27 mouse cellular contexts compared by ENCODE assay signal in genomic region chr2:121761281-121761795, GRCm38 (mm10). TPM values are rescaled to one million over a fixed set of nuclear protein-coding genes. Genes with fewer than 3 reads are reported as not detected.
DNase-seq lines count a peak whose midpoint lies in the region; ATAC-seq lines count a peak whose summit lies in the region.
"Had no signal": no experiment of that assay in that cellular context is flagged by ENCODE, and none has a peak within 500 bp of the region (broad histone marks: within the 10 kb centered on the region; RNA-seq: fewer than 3 reads in every experiment).

No protein-coding gene starts in this region.

- no peak overlapping the region for H3K27ac ChIP-seq in forebrain, embryonic 16.5 days (ENCODE audit: low read length)
- H3K27ac ChIP-seq: embryonic facial prominence, embryonic 10.5 days; embryonic facial prominence, embryonic 13.5 days; forebrain, embryonic 10.5 days; heart, adult 2 months; heart, embryonic 10.5 days; heart, embryonic 13.5 days; hindbrain, embryonic 12.5 days; hindbrain, embryonic 15.5 days had no signal

- 92% methylated on average over 11 of the region's 11 CpGs for WGBS in forebrain, embryonic 16.5 days

- H3K27me3 ChIP-seq in forebrain, embryonic 16.5 days (replicated peaks; ENCODE audit: control insufficient read depth, insufficient read depth, low read length), result no peaks in the 10 kb centered on the region
- H3K27me3 ChIP-seq: embryonic facial prominence, embryonic 13.5 days; heart, embryonic 13.5 days; hindbrain, embryonic 12.5 days; hindbrain, embryonic 15.5 days had no signal

- H3K9ac ChIP-seq in forebrain, embryonic 16.5 days (replicated peaks; ENCODE audit: low read depth, low read length), result no peak overlapping the region
- H3K9ac ChIP-seq: embryonic facial prominence, embryonic 13.5 days; heart, embryonic 13.5 days; hindbrain, embryonic 12.5 days; hindbrain, embryonic 15.5 days had no signal

- DNase-seq in ovary, adult 18-20 months (ENCODE audit: low spot score), result peak; percentile 65
- DNase-seq in ovary, postnatal 10 days (ENCODE audit: low spot score), result no peak
- peak; percentile 21 for DNase-seq in R1 (ENCODE audit: low read depth, low spot score)
- peak; percentile 80 for DNase-seq in adrenal gland, adult 2 months
- peak; percentile 69 for DNase-seq in adrenal gland, postnatal 14 days
- no peak for DNase-seq in T-cell, adult 2 months (ENCODE audit: low spot score)
- DNase-seq: cerebellum, adult 11-12 months; cerebellum, adult 8-10 months; cerebellum, postnatal 10 days; cerebellum, postnatal 36 days; embryo, embryonic 11 days; gastrocnemius, postnatal 36 days had no signal

- no peak for ATAC-seq in erythroblast, adult 5-6 weeks (replicated peaks; ENCODE audit: low FRiP score, poor library complexity, severe bottlenecking)
- no peak for ATAC-seq in forebrain, embryonic 16.5 days
- ATAC-seq: CD4-positive, CD25-positive, alpha-beta regulatory T cell, adult 4 months; forebrain, embryonic 14.5 days; intestine, postnatal 0 days had no signal

- H3K4me3 ChIP-seq in forebrain, embryonic 16.5 days (replicated peaks; ENCODE audit: low read length), result no peak overlapping the region
- H3K4me3 ChIP-seq: embryonic facial prominence, embryonic 10.5 days; embryonic facial prominence, embryonic 13.5 days; forebrain, embryonic 10.5 days; heart, adult 2 months; heart, embryonic 10.5 days; heart, embryonic 13.5 days; hindbrain, embryonic 12.5 days; hindbrain, embryonic 15.5 days had no signal

- no peaks in the 10 kb centered on the region for H3K4me1 ChIP-seq in forebrain, embryonic 16.5 days (replicated peaks; ENCODE audit: control insufficient read depth, insufficient read depth, low read length)
- H3K4me1 ChIP-seq: embryonic facial prominence, embryonic 10.5 days; embryonic facial prominence, embryonic 13.5 days; heart, embryonic 10.5 days; heart, embryonic 13.5 days; hindbrain, embryonic 12.5 days; hindbrain, embryonic 15.5 days had no signal

- H3K36me3 ChIP-seq in forebrain, embryonic 16.5 days (ENCODE audit: control insufficient read depth, insufficient read depth), result no peaks in the 10 kb centered on the region
- H3K36me3 ChIP-seq: embryonic facial prominence, embryonic 10.5 days; embryonic facial prominence, embryonic 13.5 days; forebrain, embryonic 10.5 days; heart, embryonic 10.5 days; heart, embryonic 13.5 days; hindbrain, embryonic 12.5 days; hindbrain, embryonic 15.5 days had no signal

- H3K4me2 ChIP-seq in forebrain, embryonic 16.5 days (ENCODE audit: low read length), result no peak overlapping the region
- H3K4me2 ChIP-seq: embryonic facial prominence, embryonic 13.5 days; heart, embryonic 13.5 days; hindbrain, embryonic 12.5 days; hindbrain, embryonic 15.5 days had no signal

- H3K9me3 ChIP-seq in forebrain, embryonic 16.5 days (ENCODE audit: control insufficient read depth, low read length), result no peaks in the 10 kb centered on the region
- H3K9me3 ChIP-seq: embryonic facial prominence, embryonic 10.5 days; embryonic facial prominence, embryonic 13.5 days; forebrain, embryonic 10.5 days; heart, embryonic 10.5 days; heart, embryonic 13.5 days; hindbrain, embryonic 12.5 days; hindbrain, embryonic 15.5 days had no signal

RNA-seq across cellular contexts. Expression of gene Frmd5, which starts 45.5 kb away (rescaled TPM):
- total RNA-seq in adrenal gland, adult 2 months (2021), result 100 to 1,000 TPM in 1 of 2 experiments, 10 to 100 TPM in 1; 60.0 to 191 TPM
- 124 and 173 TPM in 2 replicates for polyA plus RNA-seq in adrenal gland, adult 2 months (2012; rRNA removed)
- 91.0 and 102 TPM in 2 replicates for total RNA-seq in adrenal gland, postnatal 14 days (2021)
- total RNA-seq in erythroblast, adult 5-6 weeks (2015; ENCODE audit: low replicate concordance), result not detected in 2 replicates
- total RNA-seq in erythroblast, adult 5-6 weeks (2017; ENCODE audit: low replicate concordance), result not detected in 2 replicates
- polyA plus RNA-seq in forebrain, embryonic 16.5 days (2015; fragmentation: Nextera tagmentation; extraction: Ambion mirVana), result 32.9 and 34.9 TPM in 2 replicates
- total RNA-seq: gastrocnemius, postnatal 36 days; granulocyte monocyte progenitor cell, adult 5-6 weeks; hematopoietic stem cell, adult 5-6 weeks had no signal

Comparison
In these comparisons a context has a peak if more than half of its experiments do, and no peak if none do; other contexts are left out.
1. DNase-seq: peak in ovary, adult 18-20 months (single experiment), R1 (single experiment), adrenal gland, adult 2 months (single experiment) and adrenal gland, postnatal 14 days (single experiment); none in ovary, postnatal 10 days (single experiment) and T-cell, adult 2 months (single experiment).
2. RNA of gene Frmd5, which starts 45.5 kb away (total RNA-seq): 60.0 to 191 TPM in adrenal gland, adult 2 months and 91.0 to 102 TPM in adrenal gland, postnatal 14 days; not detected in erythroblast, adult 5-6 weeks; every median in the first group is over 10 times any median in the second.